Mouse (Mus musculus) WW6 (cell line): ENCODE data around the gene Cdca8.

Experiments
- DNase-seq: peaks from one replicate; pipeline ENCODE4 v3.0.0-alpha.2; 2013; ENCODE audit warnings: low read depth, low spot score

The Cdca8 gene

DNA sequence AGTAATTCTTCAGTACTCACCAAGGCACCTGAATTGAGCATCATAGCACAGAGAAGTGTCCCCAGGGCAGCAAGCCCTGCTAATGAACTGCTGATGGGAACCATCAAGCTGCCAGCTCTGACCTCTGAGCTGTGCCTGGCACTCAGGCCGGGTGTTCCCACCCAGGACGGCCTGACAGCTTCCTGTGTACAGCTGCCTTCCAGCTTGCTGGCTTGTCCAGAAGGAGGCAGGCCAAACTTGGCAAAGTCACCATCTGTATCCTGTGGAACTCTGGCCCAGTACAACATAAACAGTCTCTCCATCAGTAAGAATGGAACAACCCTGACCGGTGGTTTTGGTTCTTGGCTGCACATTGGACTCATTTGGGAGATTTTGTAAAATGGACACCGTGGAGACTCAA is 14.4 kb upstream of the Cdca8 start:
- DNase-seq = no peak

DNA sequence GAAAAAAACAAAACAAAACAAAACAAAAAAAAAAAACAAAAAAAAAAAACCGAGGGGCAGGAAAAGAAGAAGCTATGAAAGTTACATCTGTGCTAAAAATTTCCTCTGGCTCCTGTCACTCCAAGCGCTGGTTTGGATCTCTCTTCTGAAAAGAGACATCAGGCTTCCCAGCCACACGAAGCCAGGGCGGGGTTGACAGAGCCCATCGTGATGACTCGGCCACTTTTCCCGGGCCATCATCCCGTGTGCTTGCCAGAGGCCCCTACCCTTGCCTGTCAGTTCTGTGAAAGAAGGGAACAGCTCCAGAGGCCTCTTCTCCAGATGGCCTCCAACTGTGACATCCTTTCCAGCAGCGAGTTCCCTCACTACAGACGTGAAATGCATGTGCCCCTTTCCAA is 11.9 kb upstream of the Cdca8 start:
- DNase-seq = no peak

DNA sequence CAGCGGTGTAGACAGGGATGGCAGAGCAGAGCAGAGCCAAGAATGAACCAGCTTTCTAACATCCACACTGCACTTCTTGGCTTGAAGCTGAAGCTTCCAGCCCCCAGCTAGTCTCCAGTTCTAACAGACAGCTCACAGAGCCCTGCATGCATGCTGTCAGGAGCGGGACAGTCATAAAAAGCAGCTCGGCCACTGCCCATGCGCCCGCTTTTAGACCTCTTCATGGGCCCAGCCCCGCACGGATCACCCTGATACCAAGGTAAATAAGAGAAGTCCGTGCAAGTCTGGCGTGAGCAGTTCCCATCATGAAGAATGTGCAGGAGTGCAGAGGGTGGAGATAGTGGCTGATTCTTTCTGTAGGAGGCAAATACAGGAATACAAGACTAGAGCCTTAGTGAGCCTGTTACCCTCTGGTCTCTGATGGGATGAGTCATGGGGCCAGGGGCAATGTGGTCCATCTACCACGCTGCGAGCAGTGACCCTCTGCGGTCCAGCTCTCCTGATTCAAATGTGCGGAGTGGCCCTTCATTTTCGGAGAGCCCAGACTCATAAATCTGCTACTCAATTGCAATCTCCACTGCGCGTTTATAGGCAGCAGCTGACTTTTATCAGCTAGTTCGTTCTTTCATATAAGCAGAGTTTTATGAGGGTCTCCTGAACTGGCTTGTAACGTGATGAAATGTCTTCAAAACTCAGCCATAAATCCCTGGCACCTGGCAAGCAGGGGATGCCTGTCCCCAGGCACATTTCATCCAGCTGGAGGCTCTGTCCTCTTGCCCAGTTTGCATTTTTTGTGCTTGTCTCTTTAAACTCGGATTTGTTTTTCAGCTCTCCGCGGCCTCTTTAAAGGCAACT is 11.3 kb upstream of the Cdca8 start:
- no peak for DNase-seq

DNA sequence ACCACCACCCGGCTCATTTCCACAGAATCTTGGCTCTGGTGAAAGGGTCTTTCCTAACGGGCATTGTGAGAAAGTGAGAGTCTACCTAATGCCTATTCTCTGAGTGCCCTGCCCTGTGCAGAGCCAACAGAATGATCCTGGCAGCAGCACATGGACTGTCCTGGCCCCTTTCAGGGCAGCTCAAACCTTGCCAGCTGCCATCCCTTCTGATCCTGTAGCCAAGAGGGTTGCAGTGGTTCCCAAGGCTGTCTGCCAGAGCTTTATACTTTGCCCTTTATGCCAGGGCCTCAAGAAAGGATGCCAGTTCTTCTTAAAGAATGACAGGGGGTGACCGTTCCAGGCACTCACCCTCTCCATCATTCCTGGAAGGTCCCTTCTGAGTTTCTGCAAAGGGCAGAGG is 10.4 kb upstream of the Cdca8 start:
- no peak for DNase-seq

DNA sequence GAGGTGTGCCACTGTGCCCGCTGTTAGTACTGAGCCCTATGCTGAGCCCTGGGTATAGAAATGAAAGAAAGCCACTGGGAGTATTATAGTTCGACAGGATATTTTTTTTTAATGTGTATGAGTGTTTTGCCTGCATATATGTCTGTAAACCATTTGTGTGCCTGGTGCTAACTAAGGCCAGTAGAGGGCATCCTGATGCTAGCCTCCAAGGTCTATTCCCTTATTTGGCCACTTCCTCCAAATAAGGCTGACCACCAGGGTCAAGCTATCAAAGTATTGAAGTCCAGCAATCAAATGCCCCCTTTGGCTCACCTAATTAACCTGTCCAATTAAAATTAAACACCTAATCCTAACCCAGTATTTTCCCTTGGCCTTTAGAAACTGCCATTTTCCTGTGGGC is 5.8 kb upstream of the Cdca8 start:
- no peak for DNase-seq

DNA sequence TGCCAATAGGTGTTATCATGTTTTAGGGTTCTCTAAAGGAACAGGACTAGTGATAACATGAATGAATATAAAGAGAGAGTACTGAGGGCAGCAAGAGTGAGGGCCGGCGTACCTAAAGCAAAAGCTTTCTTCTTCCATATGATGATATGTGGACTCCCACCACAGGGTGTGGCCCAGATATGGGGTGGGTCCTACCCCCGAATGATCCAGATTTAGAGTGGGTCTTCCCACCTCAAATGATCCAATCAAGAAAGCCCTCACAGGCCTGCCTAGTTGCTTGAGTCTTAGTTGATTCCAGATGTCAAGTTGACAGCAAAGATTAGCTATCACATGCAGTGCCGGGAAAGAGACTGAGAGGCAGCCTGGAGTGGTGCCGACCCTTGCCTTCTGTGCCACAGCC is 4.7 kb upstream of the Cdca8 start:
- DNase-seq = no peak

DNA sequence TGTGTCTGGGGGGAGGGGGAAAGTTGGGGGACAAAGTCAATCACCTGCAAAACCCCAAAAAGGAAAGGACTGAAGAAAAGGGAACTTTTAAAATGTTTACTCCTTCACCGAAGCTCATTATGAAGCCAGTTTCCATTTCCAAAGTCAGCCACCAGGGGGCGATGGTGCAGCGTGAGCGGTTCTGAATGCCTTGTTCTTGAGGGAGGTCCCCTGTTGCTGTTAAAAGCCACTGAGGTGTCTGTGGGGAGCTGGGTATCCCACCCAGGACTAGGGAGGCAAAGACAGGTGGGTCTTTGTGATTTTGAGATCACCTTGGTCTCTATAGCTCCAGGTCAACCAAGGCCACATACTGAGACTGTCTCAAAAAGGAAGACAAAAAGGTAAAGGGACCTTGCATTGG is 3.9 kb upstream of the Cdca8 start:
- DNase-seq = peak; percentile 20

DNA sequence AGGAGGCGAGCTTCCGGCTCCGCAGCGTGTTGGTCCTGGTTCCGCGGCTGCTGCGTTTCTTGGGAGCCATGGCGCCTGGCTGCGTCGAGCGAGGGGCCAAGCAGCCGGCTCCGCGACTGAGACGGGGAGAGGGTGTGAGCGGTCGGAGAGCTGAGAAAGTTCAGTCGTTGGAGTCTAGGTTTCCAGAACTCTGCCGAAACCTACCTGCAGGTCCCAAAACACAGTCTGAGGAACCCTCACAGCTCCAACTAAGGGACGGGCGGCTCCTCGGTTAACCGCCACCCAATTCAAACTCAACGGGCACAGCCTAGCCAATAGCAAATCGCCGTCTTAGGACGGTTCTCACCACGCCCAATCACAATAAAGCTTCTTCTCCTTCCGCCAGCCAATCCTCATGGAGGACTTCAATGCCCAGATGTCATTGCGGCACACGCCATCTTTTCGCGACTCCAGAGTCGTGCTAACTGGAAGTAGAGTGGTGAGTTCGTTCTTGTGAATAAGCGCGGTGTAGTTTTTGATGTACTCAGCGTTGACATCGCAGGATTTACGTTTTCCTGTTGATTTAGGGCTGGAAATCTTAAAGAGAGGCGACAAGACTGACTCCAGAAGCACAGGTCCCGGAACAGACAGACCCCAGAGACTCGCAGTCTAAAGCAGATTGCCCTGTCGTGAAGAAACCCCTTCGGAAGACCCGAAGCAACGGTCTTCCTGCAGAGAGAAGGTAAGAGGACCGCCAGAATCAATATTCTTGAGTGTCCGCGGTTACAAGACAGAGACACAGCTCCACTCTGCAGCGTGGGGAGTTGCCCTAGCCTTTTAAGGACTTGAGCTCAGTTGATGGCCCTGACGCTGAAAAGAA is 2.3 kb downstream of the Cdca8 start, which contains the start of gene 9930104L06Rik:
Gene 9930104L06Rik, plus strand, starts transcription at position 436 of the 859 bp plus-strand sequence.
- peak; percentile 89 for DNase-seq

DNA sequence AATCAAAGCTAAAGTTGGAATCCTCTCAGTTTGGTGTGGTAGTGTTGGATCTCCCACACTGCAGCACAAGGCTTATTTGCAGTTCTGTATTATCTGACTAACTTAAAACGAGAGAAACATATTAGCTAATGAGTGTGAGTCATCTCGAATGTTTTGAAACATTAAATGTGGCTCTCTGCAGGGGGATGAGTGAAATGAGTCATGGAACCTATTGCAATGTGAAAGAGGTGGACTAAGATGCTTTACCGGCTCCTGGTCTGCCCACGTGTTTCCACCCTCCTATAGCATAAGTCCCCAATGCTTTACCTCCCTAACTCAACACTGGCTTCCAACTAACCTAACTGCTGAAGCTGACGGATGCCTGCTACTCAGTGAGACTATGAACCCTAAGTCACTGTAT is 11.0 kb downstream of the Cdca8 start:
- no peak for DNase-seq

DNA sequence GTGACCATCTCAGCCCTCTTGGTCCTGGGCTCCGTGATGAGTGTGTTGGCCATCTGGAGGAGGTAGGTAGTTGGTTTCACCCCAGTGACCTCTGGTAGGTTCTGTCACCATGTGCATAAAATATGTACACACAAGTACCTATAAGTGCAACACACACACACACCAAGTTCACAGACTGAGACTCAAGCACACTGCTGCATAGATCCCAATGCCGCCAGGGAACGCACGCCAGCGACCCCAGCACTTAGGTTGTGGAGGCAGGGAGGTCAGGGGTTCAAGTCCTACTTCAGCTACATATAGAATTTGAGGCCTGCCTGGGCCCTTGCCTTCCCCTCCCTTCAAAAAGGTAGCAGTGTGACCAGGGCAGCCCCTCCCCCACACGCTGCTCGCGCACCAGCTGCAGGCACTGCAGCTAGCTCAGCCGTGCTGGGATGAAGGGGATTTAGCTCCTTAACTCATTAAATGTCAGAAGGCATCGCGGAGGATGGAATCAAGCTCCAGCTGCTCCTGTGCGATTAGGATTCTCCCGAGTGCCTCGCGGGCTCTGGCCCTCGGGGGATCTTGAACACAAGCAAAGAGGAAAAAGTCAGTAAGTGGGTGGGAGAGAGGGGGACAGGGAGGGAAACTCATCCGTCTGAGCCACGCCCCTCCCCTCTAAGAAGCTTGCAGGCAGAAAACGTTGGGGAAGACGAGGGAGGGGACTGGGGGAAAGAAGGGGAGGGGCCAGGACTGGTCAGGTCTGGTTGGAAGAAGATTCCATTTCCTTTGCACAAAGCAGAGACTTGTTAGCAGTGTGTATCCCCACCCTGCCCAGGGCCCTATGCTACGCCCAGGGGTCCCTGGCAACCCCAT is 32.9 kb downstream of the Cdca8 start:
- DNase-seq = peak; percentile 74

DNA sequence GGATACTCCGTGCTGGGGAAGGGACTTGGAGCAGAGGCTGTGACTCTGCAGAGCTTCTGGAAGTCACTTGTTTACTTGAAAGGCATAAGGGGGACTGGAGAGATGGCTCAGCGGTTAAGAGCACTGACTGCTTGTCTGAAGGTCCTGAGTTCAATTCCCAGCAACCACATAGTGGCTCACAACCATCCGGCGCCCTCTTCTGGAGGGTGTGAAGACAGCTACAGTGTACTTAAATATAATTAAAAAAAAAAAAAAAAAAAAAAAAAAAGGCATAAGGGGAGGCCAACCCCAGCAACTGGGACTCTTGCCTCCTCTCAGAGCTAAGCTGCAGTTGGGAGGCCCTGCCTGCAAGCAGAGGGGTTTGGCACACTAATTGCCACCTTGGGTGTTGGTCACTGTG is 33.7 kb downstream of the Cdca8 start:
- no peak for DNase-seq

DNA sequence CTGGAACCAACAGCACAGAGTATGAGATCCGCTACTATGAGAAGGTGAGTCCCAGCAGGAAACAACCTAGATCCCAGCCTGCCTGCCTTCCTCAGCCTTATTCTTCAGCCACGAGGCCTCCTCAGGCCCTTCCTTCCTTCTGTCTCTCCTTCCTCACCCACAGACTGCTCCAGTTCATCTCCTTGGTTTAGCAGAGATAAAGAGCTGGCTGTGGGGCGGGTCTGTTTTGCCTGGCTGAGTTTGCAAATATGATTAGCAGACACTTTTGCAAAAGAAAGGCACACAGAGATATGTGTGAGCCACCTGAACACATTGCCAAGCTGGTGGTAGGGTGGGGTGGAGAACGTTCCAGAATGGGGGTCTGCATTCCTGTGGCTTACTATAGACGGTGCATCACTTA is 39.2 kb downstream of the Cdca8 start:
- no peak for DNase-seq

DNA sequence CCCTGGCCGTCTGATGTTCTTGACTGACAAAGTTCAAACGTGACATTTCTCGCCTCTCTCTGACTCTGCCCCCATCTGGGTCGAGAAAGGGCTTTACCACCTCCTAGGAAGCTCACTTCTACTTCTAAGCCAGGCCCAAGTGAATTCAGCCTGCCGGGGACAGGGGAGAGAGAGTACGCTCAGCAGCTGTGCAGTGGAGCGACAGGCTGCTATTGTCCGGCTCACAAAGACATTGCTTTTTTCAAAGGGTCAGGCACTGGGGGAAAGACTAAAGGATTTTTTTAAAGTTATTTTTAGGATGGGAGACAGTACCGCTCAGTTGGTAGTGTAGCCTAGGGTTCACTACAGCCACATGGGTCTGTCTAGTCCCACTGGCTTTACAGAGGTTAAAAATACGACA is 40.7 kb downstream of the Cdca8 start:
- no peak for DNase-seq

DNA sequence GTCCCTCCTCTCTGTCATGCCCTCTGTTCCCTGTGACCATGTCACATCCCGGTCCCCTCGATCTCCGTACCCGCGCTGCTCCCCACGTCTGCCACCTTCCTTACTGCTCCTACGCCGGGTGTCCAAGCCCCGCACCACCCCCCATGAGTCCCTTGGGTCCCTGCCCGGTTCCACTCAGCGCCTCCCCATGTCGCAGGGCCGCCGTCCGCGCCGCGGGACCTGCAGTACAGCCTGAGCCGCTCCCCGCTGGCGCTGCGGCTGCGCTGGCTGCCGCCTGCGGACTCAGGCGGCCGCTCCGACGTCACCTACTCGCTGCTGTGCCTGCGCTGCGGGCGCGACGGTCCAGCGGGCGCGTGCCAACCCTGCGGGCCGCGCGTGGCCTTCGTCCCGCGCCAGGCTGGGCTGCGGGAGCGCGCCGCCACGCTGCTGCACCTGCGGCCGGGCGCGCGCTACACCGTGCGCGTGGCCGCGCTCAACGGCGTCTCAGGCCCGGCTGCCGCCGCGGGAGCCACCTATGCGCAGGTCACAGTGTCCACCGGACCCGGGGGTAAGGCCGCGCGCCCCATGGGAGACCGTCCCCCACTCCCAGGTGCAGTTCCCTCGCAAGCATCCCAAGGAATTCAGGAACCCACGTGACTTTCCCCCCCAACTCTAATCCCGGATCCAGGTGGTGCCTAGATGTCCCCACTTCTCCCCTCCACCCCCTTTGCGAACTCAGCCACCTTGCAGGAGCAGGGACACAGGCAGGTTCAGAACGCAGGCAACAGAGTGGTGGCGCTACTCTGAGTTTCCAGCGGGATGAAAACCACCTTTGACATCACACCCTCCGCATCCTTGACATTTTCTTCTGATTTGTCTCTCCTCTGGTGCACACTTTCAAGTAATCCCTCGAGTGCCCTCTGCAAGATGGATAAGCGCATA is 44.3 kb downstream of the Cdca8 start:
- DNase-seq = no peak

DNA sequence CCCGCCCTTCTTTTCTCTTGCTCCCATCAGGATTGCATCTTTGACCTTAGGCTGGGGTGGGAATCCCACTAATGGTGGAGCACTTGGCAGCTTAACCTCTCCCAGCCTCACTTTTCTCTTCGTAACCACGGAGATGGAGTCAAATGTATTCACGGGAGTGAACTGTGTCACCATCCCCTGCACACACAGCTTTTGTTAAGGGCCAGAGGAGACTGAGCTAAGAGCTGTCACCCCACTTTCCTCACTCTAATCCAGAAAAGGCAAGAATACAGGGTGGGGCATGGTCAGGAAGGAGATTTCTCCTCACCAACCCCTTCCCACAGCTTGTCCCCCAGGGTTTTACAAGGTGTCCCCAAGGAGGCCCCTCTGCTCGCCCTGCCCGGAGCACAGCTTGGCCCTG is 45.3 kb downstream of the Cdca8 start:
- DNase-seq = no peak

DNA sequence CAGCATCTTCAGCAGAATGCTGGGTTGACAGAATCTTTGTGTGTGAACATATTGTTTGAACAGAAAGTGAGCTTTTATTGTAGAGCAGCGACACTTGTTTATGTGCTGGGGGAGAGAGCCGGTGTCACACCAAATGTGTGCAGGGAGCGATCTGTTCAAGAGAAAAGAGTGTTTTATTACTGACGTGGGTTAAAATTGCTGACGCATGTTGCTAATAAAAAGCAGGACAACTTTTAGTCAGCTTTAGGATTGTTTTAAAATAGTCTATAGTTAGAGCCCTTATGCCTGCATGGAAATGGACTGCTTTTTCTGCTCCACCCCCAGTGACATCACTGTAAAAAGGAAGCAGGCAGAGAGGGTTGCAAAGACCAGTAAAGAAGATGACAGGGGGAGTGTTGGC is 48.3 kb downstream of the Cdca8 start:
- DNase-seq = no peak

DNA sequence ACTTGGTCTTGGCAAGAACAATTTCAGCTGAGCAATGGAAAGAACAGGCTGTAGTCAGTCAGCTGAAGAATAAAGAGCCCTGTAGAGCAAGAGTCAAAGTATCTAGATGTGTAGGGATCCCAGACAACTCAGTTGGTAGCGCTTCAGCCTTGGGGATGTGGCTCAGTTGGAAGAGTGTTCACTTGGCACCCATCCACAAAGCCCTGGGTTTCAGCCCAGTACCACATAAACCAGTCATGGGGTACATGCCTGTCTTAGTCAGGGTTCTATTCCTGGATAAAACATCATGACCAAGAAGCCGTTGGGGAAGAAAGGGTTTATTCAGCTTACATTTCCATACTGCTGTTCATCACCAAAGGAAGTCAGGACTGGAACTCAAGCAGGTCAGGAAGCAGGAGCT is 49.2 kb downstream of the Cdca8 start:
- DNase-seq = no peak

DNA sequence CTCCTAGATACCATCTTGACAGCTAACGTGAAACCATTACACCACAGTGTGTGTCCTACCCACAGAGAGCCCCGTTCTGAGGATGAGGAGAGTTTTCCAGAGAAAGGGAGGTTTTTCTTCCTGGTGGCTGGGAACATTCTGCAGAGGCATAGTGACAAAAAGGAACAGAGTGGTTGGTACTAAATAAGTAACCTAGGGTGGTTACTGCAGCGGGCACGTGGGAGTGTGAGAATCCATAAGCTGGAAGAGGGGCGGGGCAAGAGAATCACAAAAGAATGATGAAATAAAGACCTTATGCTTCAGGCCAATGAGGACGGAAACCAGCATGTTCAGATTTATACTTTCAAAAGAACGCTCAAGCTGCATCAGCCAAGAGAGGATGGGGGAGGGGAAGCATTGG is 50.4 kb downstream of the Cdca8 start:
- DNase-seq = no peak

DNA sequence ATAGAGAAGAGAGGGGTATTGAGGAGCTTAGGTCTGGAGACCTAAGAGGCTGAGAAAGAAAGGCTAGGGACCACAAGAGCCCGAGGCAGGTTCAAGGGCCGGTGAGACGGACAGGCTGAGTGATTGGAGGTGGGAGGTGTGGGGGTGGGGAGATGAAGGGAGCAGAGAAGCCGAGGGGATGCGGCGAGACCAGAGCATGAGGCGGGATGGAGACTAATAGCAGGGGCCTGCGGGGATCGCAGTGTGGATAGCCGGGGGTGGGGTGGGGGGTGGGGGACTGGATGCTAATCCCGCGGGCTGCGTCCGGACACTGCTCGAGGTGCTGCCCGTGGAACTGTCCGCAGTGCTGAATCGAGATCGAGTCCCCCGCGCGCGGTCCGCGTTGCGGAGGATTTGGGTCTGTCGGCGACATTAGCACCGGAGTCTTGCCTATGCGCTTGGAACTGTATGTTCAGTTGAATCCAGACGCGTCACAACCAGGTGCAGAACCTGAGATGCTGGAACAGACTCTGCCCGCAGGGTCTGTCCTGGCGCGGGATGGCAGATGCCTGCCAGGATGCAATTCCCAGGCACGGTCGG is 56.9 kb downstream of the Cdca8 start:
- no peak for DNase-seq

DNA sequence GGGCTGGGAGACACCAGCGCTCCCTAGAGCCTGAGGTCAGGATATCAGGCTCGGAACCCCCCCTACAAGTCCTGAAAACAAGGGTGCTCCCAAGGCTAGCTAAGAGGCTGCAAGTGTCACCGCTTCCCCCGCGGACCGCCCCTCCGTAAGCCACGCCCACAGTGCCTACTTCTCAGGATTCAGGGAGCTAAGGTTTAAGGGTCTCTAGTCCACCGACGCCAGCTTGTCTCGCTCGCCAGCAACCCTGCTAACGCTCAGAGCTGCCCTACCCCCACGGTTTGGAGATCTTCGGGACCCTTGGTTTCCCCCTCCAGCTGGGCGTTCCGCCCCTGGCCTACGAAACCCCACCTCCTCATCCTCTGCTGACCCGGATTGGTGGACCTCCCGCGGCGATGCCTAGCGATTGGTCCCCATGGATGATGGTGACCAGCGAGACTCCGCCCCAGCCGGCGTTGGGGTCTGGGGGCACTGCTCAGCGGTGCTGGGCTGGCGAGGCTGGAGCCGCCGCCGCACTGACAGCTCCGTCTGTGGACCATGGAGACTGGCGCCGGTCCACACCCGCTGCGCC is 57.7 kb downstream of the Cdca8 start:
- no peak for DNase-seq
